Mouse (Mus musculus) testis, adult 2 months (tissue): ENCODE results near the gene Rwdd3.

ENCODE experiments used
- CTCF ChIP-seq: fragments of 200-500 bp; IDR thresholded peaks from 2 replicates; pipeline ENCODE4 v1.5.1; 2012; ENCODE audit warnings: low read depth, mild to moderate bottlenecking, inconsistent platforms, low read length, moderate library complexity; ENCODE audit not compliant: control insufficient read depth, insufficient read depth, insufficient replicate concordance
- POLR2A ChIP-seq: fragments of 200-500 bp; IDR thresholded peaks from 2 replicates; pipeline ENCODE4 v1.6.1; 2012; ENCODE audit warnings: low read depth, mild to moderate bottlenecking, inconsistent platforms, low read length, moderate library complexity; ENCODE audit not compliant: control insufficient read depth

DNA sequence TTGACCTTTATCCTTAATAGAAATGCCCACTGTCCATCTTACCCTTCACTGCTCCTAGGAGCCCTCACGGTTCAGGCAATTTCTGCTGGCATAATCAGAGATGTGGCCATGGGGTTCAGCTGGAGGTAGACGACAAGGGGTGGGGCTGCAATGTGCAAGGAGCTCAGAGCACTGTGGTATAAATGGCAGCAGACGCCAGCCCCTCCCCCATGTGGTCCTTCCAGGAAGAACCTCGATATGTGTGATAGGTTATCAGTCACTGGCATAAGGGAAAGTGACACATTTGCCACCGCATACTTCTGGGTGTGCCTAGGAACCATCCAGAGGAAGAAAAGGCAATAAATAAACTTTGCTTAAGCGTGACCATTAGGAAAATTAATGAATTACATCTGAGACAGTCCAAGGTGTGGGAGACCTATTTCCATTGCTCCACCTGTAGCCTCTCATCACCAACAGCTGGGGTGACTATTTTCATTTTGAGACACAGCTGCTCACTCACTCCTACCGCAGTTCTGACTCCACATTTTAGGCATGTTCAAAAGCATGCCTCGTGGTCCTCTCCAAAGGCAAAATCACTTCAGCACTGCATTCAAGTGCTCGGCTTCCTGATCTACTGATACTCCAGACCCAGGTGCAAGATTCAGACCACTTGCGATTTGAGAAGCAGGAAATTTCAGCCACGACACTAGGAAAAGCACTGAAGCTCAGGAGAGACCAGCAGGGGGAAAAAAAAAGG lies 29.7 kb upstream of the Rwdd3 start:
- no peak for TF ChIP-seq POLR2A
- TF ChIP-seq CTCF = no peak
